Mouse (Mus musculus) midbrain, embryonic 13.5 days (tissue): ENCODE measurements around the gene Idua. TPM values are rescaled to one million over a fixed set of nuclear protein-coding genes. Genes with fewer than 3 reads are reported as not detected.
A peak's percentile ranks its signal among the peaks of the same experiment; 100 is the strongest.

ENCODE experiments used
- ATAC-seq: fragments of 200-750 bp; cut with Nextera tagmentation; 2 replicates; pipeline ENCODE4 v1.8.0; 2017; ENCODE audit warnings: mild to moderate bottlenecking, moderate TSS enrichment, moderate library complexity
- H3K27ac ChIP-seq: fragments of 300-500 bp; sonication (generic); 2 replicates; pipeline ENCODE4 v1.5.1; 2015; ENCODE audit warnings: inconsistent platforms, mild to moderate bottlenecking, moderate library complexity
- H3K27me3 ChIP-seq: fragments of 300-500 bp; sonication (generic); 2 replicates; pipeline ENCODE4 v1.6.1; 2015; ENCODE audit warnings: mild to moderate bottlenecking, inconsistent platforms
- H3K36me3 ChIP-seq: fragments of 300-500 bp; sonication (generic); 2 replicates; pipeline ENCODE4 v1.6.1; 2015; ENCODE audit warnings: mild to moderate bottlenecking, inconsistent platforms
- H3K4me1 ChIP-seq: fragments of 300-500 bp; sonication (generic); replicated peaks from 2 replicates; pipeline ENCODE4 v1.6.1; 2015; ENCODE audit warnings: inconsistent platforms
- H3K4me2 ChIP-seq: fragments of 300-500 bp; sonication (generic); replicated peaks from 2 replicates; pipeline ENCODE4 v1.6.1; 2015; ENCODE audit warnings: moderate library complexity, mild to moderate bottlenecking, inconsistent platforms
- H3K4me3 ChIP-seq: fragments of 300-500 bp; sonication (generic); replicated peaks from 2 replicates; pipeline ENCODE4 v1.5.1; 2015; ENCODE audit warnings: mild to moderate bottlenecking, inconsistent platforms
- H3K9ac ChIP-seq: fragments of 300-500 bp; sonication (generic); replicated peaks from 2 replicates; pipeline ENCODE4 v1.6.1; 2015; ENCODE audit warnings: mild to moderate bottlenecking, inconsistent platforms
- H3K9me3 ChIP-seq: fragments of 300-500 bp; sonication (generic); 2 replicates; pipeline ENCODE4 v1.6.1; 2016; ENCODE audit warnings: mild to moderate bottlenecking, inconsistent platforms
- WGBS: fragments of 180-500 bp; shearing (Covaris S2); methylation state at CpG from one replicate; pipeline ENCODE4 v1.1.7; 2015; 5-methylcytosine and 5-hydroxymethylcytosine counted together
- polyA plus RNA-seq: library from polyadenylated mRNA; unstranded; fragments of >200 nt; fragmentation: Nextera tagmentation; extraction: Ambion mirVana; gene quantifications from 2 replicates; pipeline ENCODE4 v1.2.1, GENCODE M21; 2015

Idua gene
- polyA plus RNA-seq, 1 experiment from 2014 or later = 10.6 TPM

DNA sequence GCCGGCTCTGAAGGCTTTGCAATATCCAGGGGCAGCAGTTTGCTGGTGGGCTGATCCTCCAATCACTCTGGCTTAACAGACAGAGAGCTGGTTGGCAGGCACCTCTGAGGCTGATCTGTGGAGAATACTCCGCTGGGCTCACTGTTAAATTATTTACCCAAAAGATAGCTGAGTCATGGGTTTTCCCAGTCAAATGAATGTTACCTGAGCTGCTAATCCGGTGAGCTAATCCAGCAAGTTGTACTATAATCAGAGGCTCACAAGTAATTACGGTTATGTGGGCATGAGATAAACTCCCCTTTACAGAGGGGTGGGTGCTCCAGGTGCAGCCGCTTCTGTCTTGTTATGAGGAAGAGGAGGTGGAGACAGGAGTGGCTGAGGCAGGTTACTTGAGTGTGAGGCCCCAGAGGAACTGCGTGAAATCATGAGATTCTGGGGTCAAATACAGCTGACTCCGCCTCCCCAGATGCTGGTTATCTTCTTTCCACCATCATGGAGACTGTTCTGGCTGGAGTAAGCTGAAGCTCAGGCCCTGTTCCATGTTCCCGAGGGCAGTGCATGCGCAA, 15.2 kb downstream of the Idua start, which contains the start of gene Slc26a1:
Slc26a1 (minus strand) TSS at position 319 of the 566 bp plus-strand sequence.
- peaks cover 29% of the 10 kb centered on the region for H3K36me3 ChIP-seq
- ATAC-seq = no peak
- no peak within 1 kb of the TSS for H3K27ac ChIP-seq
- peaks cover 21% of the 10 kb centered on the region for H3K4me1 ChIP-seq
- H3K4me2 ChIP-seq = no peak within 1 kb of the TSS
- no peaks in the 10 kb centered on the region for H3K9me3 ChIP-seq
- no peaks in the 10 kb centered on the region for H3K27me3 ChIP-seq
- 85% methylated on average over 9 of the region's 9 CpGs for WGBS
- H3K9ac ChIP-seq = no peak within 1 kb of the TSS
- no peak within 1 kb of the TSS for H3K4me3 ChIP-seq

DNA sequence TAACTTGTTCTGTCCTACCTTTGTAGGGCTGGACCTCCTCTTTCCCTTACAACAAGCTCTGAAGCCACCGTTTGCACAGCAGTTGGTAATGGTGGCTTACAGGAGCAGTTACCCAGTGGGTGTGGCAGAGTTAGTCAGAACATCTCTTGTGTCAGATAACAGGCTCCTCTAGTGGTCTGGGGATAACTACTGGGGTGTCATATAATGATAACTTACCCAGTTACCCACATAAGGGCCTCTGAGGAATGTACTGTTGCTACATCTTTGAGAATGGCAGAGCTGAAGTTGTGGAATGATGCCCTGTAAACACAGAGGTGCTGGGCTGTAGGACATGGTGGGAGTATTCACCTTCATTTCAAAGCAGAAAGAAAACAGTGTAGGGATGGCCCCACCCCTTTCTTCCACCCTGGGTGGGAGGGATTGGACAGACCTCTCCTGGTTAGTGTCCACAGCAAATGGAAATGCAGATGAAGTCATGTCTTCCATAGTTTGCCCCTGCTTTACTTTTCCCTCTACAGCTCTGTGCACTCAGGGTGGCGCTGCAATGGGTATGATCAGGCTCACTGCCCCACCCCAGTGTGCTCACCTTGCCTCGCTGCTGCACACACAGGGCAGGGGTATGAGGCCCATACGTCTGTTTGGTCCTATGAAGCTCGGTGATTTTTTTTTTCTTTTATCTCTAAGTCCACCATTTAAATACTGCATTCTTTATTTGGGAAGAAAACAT, 16.8 kb downstream of the Idua start:
- peaks cover 26% of the 10 kb centered on the region for H3K36me3 ChIP-seq
- H3K27me3 ChIP-seq = no peaks in the 10 kb centered on the region
- peaks cover 15% of the 10 kb centered on the region for H3K4me1 ChIP-seq
- 17% methylated on average over 5 of the region's 5 CpGs for WGBS
- H3K9me3 ChIP-seq = no peaks in the 10 kb centered on the region
- peak overlapping the region; percentile 55 for H3K4me2 ChIP-seq
- H3K9ac ChIP-seq = peak overlapping the region; percentile 72
- ATAC-seq = peak; percentile 76
- peak overlapping the region; percentile 36 for H3K4me3 ChIP-seq
- peak overlapping the region; percentile 92 for H3K27ac ChIP-seq

DNA sequence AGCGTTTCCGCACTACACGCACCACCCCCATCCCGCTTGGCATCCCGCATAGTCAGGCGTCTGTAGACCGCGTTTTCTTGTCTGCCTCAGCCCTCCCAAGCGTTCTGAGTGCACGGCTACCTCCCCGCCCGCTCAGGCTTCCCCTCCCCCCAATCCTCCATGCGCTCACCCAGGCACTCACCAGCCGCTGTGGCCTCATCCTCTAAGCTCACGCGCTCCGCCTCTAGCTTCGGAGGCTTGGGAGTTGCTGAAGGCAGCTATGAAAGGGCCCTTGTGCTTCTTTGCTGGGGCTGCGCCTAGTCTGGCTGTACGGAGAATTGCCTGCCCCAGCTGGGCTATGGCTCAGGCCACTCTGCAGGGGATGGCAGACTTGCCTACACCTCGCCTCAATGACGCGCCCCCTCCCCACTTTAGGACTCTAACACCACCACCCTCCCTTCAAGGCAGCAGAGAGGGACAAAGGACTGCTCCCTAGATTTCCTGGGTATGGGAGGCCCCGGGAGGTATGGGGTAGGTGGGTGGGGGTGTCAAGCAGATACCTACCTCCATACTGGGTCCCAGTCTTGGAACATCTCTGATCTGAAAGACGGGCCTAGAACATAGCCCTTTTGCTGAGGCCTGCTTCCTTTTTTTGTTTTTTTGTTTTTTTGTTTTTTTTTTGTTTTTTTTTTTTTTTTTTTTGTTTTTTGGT, 17.6 kb downstream of the Idua start:
- Histone ChIP-seq H3K4me2 (peak overlapping the region; percentile 55), H3K9me3 (no peaks in the 10 kb centered on the region), H3K4me3 (peak overlapping the region; percentile 36), H3K36me3 (peaks cover 19% of the 10 kb centered on the region), H3K9ac (peak overlapping the region; percentile 72), H3K27ac (peak overlapping the region; percentile 92), H3K4me1 (peaks cover 15% of the 10 kb centered on the region), H3K27me3 (no peaks in the 10 kb centered on the region)
- peak; percentile 94 for ATAC-seq
- WGBS = 2% methylated on average over 25 of the region's 25 CpGs

DNA sequence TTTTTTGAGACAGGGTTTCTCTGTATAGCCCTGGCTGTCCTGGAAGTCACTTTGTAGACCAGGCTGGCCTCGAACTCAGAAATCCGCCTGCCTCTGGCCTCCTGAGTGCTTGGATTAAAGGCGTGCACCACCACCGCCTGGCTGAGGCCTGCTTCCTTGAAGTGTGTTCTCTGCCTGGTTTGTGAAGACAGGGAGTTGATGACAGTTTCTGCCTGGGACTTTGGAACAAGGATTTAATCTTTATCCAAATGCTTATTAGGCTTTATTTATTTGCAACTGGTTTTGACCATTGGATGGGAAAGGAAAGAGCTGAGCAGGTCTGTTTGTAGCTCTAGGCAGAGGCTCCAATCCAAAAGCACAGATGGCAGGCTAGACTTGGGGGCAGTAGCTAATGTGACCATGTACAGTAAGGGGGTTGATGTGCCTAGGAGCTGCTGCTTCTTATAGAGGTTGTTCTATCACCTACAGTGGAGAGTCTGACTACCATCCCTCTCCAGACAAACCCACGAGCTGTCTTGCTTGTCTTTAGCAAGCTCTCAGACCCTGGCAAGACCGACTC, 18.2 kb downstream of the Idua start:
- Histone ChIP-seq H3K4me1 (peaks cover 15% of the 10 kb centered on the region), H3K9ac (peak overlapping the region; percentile 20; the same call in 1 of the 2 replicates), H3K27ac (peak overlapping the region; percentile 25; the same call in 1 of the 2 replicates), H3K4me3 (no peak overlapping the region), H3K27me3 (no peaks in the 10 kb centered on the region), H3K36me3 (peaks cover 13% of the 10 kb centered on the region), H3K9me3 (no peaks in the 10 kb centered on the region), H3K4me2 (no peak overlapping the region)
- no peak for ATAC-seq
- WGBS = 83% methylated on average over 6 of the region's 6 CpGs

DNA sequence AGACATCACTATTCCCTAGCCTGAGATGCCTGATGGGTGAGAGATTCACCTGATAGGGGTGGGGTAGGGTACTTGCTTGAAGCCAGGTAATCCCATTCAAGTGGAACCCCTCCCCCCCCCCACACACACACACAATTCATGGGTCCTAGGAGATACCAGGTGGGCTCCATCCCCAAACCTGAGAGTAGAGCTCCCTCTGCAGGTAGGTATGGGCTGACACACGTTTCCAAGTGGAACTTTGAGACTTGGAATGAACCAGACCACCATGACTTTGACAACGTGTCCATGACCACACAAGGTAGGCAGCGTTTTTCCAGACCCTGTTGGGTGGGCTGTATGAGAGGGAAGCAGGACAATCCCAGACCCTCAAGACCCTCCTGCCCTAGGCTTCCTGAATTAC, 19.8 kb downstream of the Idua start:
- H3K4me1 ChIP-seq = peaks cover 15% of the 10 kb centered on the region
- 56% methylated on average over 3 of the region's 3 CpGs for WGBS
- no peaks in the 10 kb centered on the region for H3K27me3 ChIP-seq
- no peak overlapping the region for H3K27ac ChIP-seq
- H3K4me3 ChIP-seq = no peak overlapping the region
- H3K4me2 ChIP-seq = no peak overlapping the region
- no peaks in the 10 kb centered on the region for H3K9me3 ChIP-seq
- peaks cover 6% of the 10 kb centered on the region; the same call in 1 of the 2 replicates for H3K36me3 ChIP-seq
- ATAC-seq = no peak
- H3K9ac ChIP-seq = no peak overlapping the region

DNA sequence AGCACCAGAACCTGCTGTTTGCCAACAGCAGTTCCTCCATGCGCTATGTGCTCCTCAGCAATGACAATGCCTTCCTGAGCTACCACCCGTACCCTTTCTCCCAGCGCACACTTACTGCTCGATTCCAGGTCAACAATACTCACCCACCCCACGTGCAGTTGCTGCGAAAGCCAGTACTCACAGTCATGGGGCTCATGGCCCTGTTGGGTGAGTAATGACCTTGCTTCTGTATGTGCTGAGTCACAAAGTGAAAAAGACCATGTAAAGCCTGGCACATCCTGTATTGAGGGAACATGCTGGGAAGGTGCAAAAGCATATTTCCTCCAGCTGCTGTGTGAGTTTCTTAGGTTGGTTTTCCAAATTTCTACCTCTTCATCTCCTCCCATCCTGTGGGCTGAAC, 20.7 kb downstream of the Idua start:
- Histone ChIP-seq H3K27me3 (no peaks in the 10 kb centered on the region), H3K9ac (no peak overlapping the region), H3K27ac (no peak overlapping the region), H3K9me3 (no peaks in the 10 kb centered on the region), H3K4me1 (peaks cover 15% of the 10 kb centered on the region), H3K36me3 (peaks cover 6% of the 10 kb centered on the region; the same call in 1 of the 2 replicates), H3K4me3 (no peak overlapping the region), H3K4me2 (no peak overlapping the region)
- ATAC-seq = no peak
- 95% methylated on average over 6 of the region's 6 CpGs for WGBS

DNA sequence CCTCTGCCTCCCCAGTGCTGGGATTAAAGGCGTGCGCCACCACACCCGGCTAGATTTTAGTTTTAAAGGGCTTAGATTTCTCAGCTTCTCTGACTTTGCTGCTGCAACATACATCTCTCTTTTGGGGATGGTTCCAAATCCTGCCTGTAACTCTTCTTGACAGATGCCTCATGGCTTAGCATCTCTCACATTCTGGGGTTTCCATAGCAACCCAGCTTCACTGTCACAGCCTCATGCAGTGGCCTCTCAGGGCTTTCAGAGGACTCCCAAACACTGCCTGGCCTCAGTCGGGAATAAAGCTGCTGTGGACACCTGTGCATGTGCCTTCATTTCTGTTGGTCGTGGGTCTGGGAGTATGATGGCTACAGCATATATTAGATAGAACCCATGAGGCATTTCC, 29.0 kb downstream of the Idua start:
- Histone ChIP-seq H3K27me3 (peaks cover 17% of the 10 kb centered on the region), H3K9ac (no peak overlapping the region), H3K27ac (no peak overlapping the region), H3K36me3 (no peaks in the 10 kb centered on the region), H3K9me3 (no peaks in the 10 kb centered on the region), H3K4me1 (peaks cover 7% of the 10 kb centered on the region), H3K4me2 (no peak overlapping the region), H3K4me3 (no peak overlapping the region)
- 64% methylated on average over 5 of the region's 5 CpGs for WGBS
- no peak for ATAC-seq

DNA sequence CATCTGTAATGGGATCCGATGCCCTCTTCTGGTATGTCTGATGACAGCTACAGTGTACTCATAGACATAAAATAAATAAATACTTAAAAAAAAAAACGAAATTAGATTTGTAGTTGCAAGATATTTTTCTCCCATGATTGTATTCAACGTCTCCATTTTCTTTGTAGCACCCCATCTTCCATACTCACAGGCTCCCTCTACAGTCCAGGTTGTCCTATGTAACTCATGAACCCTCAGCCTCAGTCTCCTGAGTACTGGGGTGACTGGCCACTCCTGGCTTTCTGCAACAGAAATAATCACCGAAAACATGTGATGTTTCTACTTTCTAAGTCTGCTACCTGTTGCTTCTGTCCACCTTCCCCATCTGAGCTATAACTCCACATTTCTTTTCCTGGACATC, 31.0 kb downstream of the Idua start:
- H3K9ac ChIP-seq = no peak overlapping the region
- ATAC-seq = no peak
- H3K4me1 ChIP-seq = peaks cover 18% of the 10 kb centered on the region
- H3K9me3 ChIP-seq = no peaks in the 10 kb centered on the region
- no peak overlapping the region for H3K4me2 ChIP-seq
- peaks cover 24% of the 10 kb centered on the region for H3K27me3 ChIP-seq
- WGBS = 65% methylated on average over 4 of the region's 4 CpGs
- H3K36me3 ChIP-seq = no peaks in the 10 kb centered on the region
- no peak overlapping the region for H3K4me3 ChIP-seq
- H3K27ac ChIP-seq = no peak overlapping the region

DNA sequence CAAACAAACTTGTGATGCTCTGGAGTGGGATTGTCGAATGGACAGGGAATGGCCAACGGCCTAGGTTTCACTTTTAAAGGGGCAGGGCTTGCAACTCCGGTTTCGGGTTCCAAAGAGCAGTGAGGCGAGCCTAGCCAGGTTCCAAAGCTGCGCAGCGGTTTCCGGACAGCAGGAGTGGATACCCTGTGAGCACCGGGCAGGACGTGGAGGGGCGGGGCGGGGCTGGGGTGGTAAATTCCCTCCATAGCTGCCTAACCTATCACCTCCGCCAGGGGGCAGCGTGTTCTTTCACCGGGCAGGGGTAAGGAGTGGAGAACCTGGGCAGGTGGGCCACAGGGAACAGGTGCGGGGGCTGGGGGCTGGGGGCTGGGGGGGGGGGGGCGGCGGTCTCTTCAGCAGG, 32.1 kb downstream of the Idua start, which contains the start of gene Fgfrl1:
Fgfrl1 (plus strand) TSS at position 112 of the 400 bp plus-strand sequence.
- Histone ChIP-seq H3K4me2 (peak within 1 kb of the TSS; percentile 96), H3K36me3 (no peaks in the 10 kb centered on the region), H3K27ac (no peak within 1 kb of the TSS), H3K27me3 (peaks cover 24% of the 10 kb centered on the region), H3K4me1 (peaks cover 28% of the 10 kb centered on the region), H3K9me3 (no peaks in the 10 kb centered on the region), H3K9ac (0 out of 2 replicates have a peak within 1 kb of the TSS, but pooled peaks have one; percentile 23), H3K4me3 (peak within 1 kb of the TSS; percentile 80)
- WGBS = 5% methylated on average over 18 of the region's 18 CpGs
- no peak for ATAC-seq

DNA sequence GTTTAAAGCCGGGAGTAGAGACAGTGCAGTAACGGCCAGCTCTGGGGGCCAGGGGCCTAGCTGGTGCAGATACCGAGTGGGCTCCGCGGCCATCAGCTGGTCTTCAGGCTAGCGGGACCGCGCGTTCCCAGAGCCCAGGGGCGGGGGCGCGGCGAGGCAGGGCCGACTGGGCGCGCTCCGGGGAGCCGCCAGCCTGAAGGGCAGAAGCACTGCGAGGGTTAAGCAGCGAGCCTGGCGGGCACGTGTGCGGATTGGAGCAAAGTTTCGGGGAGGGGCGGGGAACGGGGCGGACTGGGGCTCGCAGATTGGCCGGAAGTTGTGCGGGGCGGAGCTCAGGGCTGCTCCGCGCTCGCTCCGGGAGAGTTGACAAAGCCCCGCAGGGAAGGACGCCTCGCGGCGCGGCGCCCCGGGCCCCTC, 33.7 kb downstream of the Idua start:
- ATAC-seq = peak; percentile 95
- under 1% methylated on average over 34 of the region's 43 CpGs for WGBS

DNA sequence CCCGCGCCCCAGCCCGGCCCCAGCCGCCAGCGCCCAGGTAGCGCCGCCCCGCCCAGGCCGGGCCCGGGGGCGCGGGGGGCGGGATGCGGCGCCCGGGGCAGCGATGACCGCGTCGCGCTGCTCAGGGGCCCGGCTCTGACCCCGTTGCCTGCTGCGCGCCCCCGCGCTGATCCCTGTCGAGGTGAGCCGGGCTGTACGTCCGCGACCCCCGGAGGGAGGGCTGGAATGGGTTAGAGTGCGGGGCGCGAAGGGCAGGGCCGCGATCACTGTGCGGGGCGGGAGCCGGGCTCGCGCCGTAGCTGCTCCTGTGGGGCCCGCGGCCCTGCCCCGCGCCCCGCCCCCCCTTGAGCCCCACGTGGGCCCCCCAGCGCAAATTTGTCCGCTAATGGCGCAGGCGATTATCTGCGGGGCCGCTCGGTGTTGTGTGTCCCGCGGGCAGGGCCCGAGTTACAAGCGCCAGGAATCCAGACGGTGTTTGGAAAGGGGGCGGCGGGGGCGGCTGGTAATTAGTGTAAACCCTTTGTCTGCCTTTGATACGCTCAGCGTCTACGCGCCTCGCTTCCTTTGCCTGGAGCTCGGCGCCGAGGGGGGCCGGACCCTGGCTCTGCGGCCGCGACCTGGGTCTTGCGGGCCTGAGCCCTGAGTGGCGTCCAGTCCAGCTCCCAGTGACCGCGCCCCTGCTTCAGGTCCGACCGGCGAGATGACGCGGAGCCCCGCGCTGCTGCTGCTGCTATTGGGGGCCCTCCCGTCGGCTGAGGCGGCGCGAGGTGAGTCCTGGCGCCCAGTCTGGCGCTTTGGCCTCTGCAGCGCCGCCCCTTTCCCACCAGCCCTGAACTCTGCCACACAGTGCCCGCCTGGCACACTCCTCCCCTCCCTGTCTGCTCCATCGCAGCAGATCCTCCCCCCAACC, 34.5 kb downstream of the Idua start:
- ATAC-seq = peak; percentile 66
- Histone ChIP-seq H3K9me3 (no peaks in the 10 kb centered on the region), H3K4me1 (peaks cover 31% of the 10 kb centered on the region), H3K27ac (no peak overlapping the region), H3K36me3 (no peaks in the 10 kb centered on the region), H3K9ac (peak overlapping the region; percentile 67), H3K4me2 (peak overlapping the region; percentile 96), H3K4me3 (peak overlapping the region; percentile 80), H3K27me3 (peaks cover 24% of the 10 kb centered on the region)
- WGBS = under 1% methylated on average over 69 of the region's 99 CpGs

More for the DNA sequence above, 33.7 kb downstream of the Idua start:
- H3K27me3 ChIP-seq = peaks cover 24% of the 10 kb centered on the region
- H3K36me3 ChIP-seq = no peaks in the 10 kb centered on the region
- peak overlapping the region; percentile 80 for H3K4me3 ChIP-seq
- no peak overlapping the region for H3K27ac ChIP-seq
- H3K4me2 ChIP-seq = peak overlapping the region; percentile 96
- H3K9me3 ChIP-seq = no peaks in the 10 kb centered on the region
- peaks cover 34% of the 10 kb centered on the region for H3K4me1 ChIP-seq
- H3K9ac ChIP-seq = peak overlapping the region; percentile 67
